Mouse (Mus musculus) CH12F3 (cell line): Measurements from ENCODE around the gene Iltifb.
"Not testable (repeated sequence)": the region's sequence is repeated elsewhere in the genome, so short reads cannot be mapped to it uniquely, and the experiment has no call there.

ENCODE experiments used
- in situ Hi-C: fragments of 300-500 bp; cut with MboI; formaldehyde crosslinking; loops from 2 replicates; pipeline ENCODE4 v1.14.3; 2020; ENCODE audit warnings: low sequenced_read_pairs

The Iltifb gene

GRCm38 (mm10) chr10:118294938-118295337, at the start of gene Iltifb:
Iltifb (minus strand) TSS chr10:118295038.
- in situ Hi-C loops: loop anchor here (25.0 kb wide), 1 partner anchor 133 kb away; no protein-coding TSS in a partner anchor

- in situ Hi-C loops: not testable (repeated sequence)
Observed at GRCm38 (mm10) chr10:118343155-118343554, 48.3 kb upstream of the Iltifb start, which contains the start of gene Gm9046. Gm9046 (minus strand) TSS chr10:118343255.

- in situ Hi-C loops: not testable (repeated sequence)
Observed at GRCm38 (mm10) chr10:118337731-118338130, 42.9 kb upstream of the Iltifb start, which contains the start of gene Gm9045. Gm9045 (minus strand) TSS chr10:118337831.

- in situ Hi-C loops: not testable (repeated sequence)
Observed at GRCm38 (mm10) chr10:118332308-118332707, 37.5 kb upstream of the Iltifb start, which contains the start of gene Gm9044. Gm9044 (minus strand) TSS chr10:118332408.

- in situ Hi-C loops: not testable (repeated sequence)
Observed at GRCm38 (mm10) chr10:118326869-118327268, 32.0 kb upstream of the Iltifb start, which contains the start of gene Gm9040. Gm9040 (minus strand) TSS chr10:118326969.

GRCm38 (mm10) chr10:118319024-118319423, 24.2 kb upstream of the Iltifb start:
- in situ Hi-C loops: no loop called here

GRCm38 (mm10) chr10:118302133-118302532, 7.3 kb upstream of the Iltifb start:
- in situ Hi-C loops: not testable (repeated sequence)

- in situ Hi-C loops: loop anchor here (25.0 kb wide), 1 partner anchor 121 kb away; no protein-coding TSS in a partner anchor
Observed at GRCm38 (mm10) chr10:118283016-118283415, 11.8 kb downstream of the Iltifb start.

- in situ Hi-C loops: loop anchor here (25.0 kb wide), 1 partner anchor 120 kb away; no protein-coding TSS in a partner anchor
Observed at GRCm38 (mm10) chr10:118282565-118282964, 12.3 kb downstream of the Iltifb start.

- in situ Hi-C loops: loop anchor here (25.0 kb wide), 1 partner anchor 116 kb away; no protein-coding TSS in a partner anchor
Observed at GRCm38 (mm10) chr10:118278069-118278468, 16.8 kb downstream of the Iltifb start.

GRCm38 (mm10) chr10:118271416-118271815, 23.4 kb downstream of the Iltifb start:
- in situ Hi-C loops: not testable (repeated sequence)

- in situ Hi-C loops: not testable (repeated sequence)
Observed at GRCm38 (mm10) chr10:118268812-118269211, 26.0 kb downstream of the Iltifb start.

GRCm38 (mm10) chr10:118258388-118258787, 36.5 kb downstream of the Iltifb start, which contains the start of gene Gm32802:
Gm32802 (plus strand) TSS chr10:118258688.
- in situ Hi-C loops: not testable (repeated sequence)

- in situ Hi-C loops: no loop called here
Observed at GRCm38 (mm10) chr10:118250852-118251295, 44.0 kb downstream of the Iltifb start.

- in situ Hi-C loops: not testable (repeated sequence)
Observed at GRCm38 (mm10) chr10:118249006-118249595, 45.7 kb downstream of the Iltifb start.

GRCm38 (mm10) chr10:118240680-118241079, 54.2 kb downstream of the Iltifb start, which contains the start of gene Gm32717:
Gm32717 (minus strand) TSS chr10:118240780.
- in situ Hi-C loops: not testable (repeated sequence)
